Mouse (Mus musculus) embryonic facial prominence, embryonic 15.5 days (tissue): ENCODE results near the gene Smarcd2. TPM values are rescaled to one million over a fixed set of nuclear protein-coding genes. Genes with fewer than 3 reads are reported as not detected.
A peak's percentile ranks its signal among the peaks of the same experiment; 100 is the strongest.

Experiments
- ATAC-seq: fragments of 200-750 bp; cut with Nextera tagmentation; 2 replicates; pipeline ENCODE4 v1.8.0; 2017; ENCODE audit warnings: low read depth, moderate TSS enrichment; ENCODE audit not compliant: insufficient number of reproducible peaks, low FRiP score, low TSS enrichment
- H3K27ac ChIP-seq: fragments of 300-500 bp; sonication (generic); replicated peaks from 2 replicates; pipeline ENCODE4 v1.5.1; 2015; ENCODE audit warnings: mild to moderate bottlenecking, inconsistent platforms
- H3K27me3 ChIP-seq: fragments of 300-500 bp; sonication (generic); 2 replicates; pipeline ENCODE4 v1.6.1; 2015; ENCODE audit warnings: inconsistent platforms
- H3K36me3 ChIP-seq: fragments of 300-500 bp; sonication (generic); 2 replicates; pipeline ENCODE4 v1.6.1; 2015; ENCODE audit warnings: mild to moderate bottlenecking, inconsistent platforms
- H3K4me1 ChIP-seq: fragments of 300-500 bp; sonication (generic); 2 replicates; pipeline ENCODE4 v1.6.1; 2015; ENCODE audit warnings: inconsistent platforms
- H3K4me2 ChIP-seq: fragments of 300-500 bp; sonication (generic); replicated peaks from 2 replicates; pipeline ENCODE4 v1.6.1; 2015; ENCODE audit warnings: mild to moderate bottlenecking, inconsistent platforms
- H3K4me3 ChIP-seq: fragments of 300-500 bp; sonication (generic); replicated peaks from 2 replicates; pipeline ENCODE4 v1.5.1; 2015; ENCODE audit warnings: mild to moderate bottlenecking, inconsistent platforms
- H3K9ac ChIP-seq: fragments of 300-500 bp; sonication (generic); 2 replicates; pipeline ENCODE4 v1.6.1; 2015; ENCODE audit warnings: inconsistent platforms
- H3K9me3 ChIP-seq: fragments of 300-500 bp; sonication (generic); replicated peaks from 2 replicates; pipeline ENCODE4 v1.6.1; 2016; ENCODE audit warnings: inconsistent platforms
- WGBS: fragments of 180-500 bp; shearing (Covaris S2); methylation state at CpG from one replicate; pipeline ENCODE4 v1.1.7; 2015; 5-methylcytosine and 5-hydroxymethylcytosine counted together
- polyA plus RNA-seq: library from polyadenylated mRNA; unstranded; fragments of >200 nt; fragmentation: Nextera tagmentation; extraction: Ambion mirVana; gene quantifications from 2 replicates; pipeline ENCODE4 v1.2.1, GENCODE M21; 2015

Smarcd2 gene
- 120 TPM in 2 replicates for polyA plus RNA-seq

DNA sequence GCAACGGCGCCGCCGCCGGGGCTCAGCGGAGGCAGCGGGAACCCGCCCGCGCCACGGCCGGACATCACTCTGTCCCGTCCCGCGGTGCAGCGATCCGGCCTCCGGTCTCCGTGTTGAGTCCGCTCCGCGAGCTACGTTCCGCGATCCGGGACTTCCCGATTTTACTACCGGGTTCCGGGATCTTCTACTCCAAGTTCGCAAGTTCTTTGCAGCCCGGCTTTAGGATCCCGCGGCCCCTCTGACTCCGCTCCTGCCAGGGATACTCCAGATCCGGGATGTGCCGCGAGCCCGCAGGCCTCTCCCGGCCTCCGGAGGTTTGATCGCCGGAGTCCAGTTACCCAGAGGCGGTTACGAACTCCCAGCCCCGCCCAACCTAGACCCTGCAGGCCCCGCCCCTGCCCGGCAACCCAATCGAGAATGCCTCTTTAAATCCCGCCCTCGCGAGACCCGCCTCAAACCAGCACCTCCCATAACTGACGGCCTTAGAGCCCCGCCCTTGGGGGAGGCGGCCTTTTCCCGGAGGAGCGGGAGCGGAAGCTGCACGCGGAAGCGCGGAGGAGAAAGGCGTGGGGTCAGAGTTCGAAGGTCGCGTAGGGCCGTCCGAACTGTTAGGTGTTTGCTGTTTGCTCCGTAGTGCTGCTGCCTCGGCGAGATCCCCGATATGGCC, at the start of gene Smarcd2:
Gene Smarcd2, minus strand, starts transcription at position 329 of the 667 bp plus-strand sequence.
- peak; percentile 91 for ATAC-seq
- WGBS = under 1% methylated on average over 66 of the region's 72 CpGs
- H3K9me3 ChIP-seq = no peaks in the 10 kb centered on the region
- peak within 1 kb of the TSS; percentile 98 for H3K9ac ChIP-seq
- H3K4me2 ChIP-seq = peak within 1 kb of the TSS; percentile 73
- H3K27me3 ChIP-seq = no peaks in the 10 kb centered on the region
- H3K4me1 ChIP-seq = peaks cover 67% of the 10 kb centered on the region
- H3K27ac ChIP-seq = peak within 1 kb of the TSS; percentile 94
- H3K4me3 ChIP-seq = peak within 1 kb of the TSS; percentile 87
- no peaks in the 10 kb centered on the region for H3K36me3 ChIP-seq

DNA sequence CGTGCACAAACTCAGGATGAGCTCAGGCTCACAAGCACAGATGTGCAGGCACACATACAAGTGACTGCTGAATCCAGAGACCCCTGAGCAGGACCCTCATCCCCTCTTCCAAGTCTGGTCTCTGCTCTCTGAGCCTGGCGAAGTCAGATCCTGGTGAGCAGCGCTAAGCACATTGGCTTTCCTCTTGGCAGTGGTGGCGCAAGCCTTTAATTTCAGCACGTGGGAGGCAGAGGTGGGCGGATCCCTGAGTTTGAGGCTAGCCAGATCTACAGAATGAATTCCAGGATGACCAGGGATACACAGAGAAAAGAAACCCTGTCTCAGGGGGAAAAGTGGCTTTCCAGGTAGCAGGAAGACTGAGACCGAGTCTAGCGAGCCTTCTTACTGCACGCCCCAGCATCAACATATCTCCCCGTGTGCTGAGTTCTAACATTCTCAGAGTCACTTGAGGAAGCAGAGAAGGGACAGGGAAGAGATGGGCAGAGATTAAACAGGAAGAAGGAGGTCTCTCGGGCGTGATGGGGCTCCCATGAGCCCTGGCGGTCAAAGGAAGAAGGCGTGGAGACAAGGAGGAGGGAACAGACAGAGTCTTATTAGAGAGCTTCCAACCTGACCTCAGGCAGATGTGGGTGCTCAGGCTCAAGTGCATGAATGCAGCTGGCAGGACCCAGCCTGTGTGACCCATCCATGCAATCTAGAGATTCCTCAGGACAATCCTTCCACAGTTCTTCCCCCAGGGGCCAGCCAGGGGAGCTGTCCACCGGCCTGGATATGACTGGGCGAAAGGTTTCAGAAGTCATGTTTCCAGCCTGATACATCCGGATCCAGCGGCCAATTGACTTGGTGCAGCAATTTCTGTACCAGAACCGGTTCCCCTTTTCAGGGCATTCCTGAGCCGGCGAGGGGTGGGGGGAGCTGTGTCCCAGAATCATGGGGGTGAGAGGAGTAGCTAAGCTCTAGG, 45.9 kb upstream of the Smarcd2 start:
- Histone ChIP-seq H3K36me3 (no peaks in the 10 kb centered on the region), H3K9ac (no peak overlapping the region), H3K4me3 (no peak overlapping the region), H3K27me3 (no peaks in the 10 kb centered on the region), H3K4me2 (no peak overlapping the region), H3K27ac (no peak overlapping the region), H3K9me3 (no peaks in the 10 kb centered on the region), H3K4me1 (peaks cover 33% of the 10 kb centered on the region; the same call in 1 of the 2 replicates)
- ATAC-seq = no peak
- 66% methylated on average over 21 of the region's 21 CpGs for WGBS

DNA sequence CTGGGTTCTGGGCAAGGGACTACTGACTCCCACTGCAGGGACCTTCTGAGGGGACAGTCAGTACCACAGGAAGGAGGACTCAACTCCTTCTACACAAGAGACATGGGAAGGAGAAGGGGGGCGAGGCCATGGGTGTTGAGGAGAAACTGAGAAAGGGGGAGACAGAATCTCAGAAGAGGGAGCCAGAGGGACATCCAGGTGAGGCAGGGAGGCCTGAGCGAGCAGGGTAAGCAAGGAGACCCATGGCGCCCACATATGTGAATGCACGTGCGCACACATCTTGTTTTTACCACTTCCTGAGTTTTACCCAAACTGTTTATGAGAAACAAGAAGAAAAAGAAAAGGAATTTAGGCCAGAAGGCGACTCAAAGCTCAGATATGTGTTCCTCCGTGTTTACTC, 45.0 kb upstream of the Smarcd2 start:
- Histone ChIP-seq H3K9ac (no peak overlapping the region), H3K9me3 (no peaks in the 10 kb centered on the region), H3K4me1 (peaks cover 40% of the 10 kb centered on the region; the same call in 1 of the 2 replicates), H3K27me3 (no peaks in the 10 kb centered on the region), H3K27ac (no peak overlapping the region), H3K4me2 (no peak overlapping the region), H3K4me3 (no peak overlapping the region), H3K36me3 (no peaks in the 10 kb centered on the region)
- 81% methylated on average over 7 of the region's 7 CpGs for WGBS
- ATAC-seq = no peak

DNA sequence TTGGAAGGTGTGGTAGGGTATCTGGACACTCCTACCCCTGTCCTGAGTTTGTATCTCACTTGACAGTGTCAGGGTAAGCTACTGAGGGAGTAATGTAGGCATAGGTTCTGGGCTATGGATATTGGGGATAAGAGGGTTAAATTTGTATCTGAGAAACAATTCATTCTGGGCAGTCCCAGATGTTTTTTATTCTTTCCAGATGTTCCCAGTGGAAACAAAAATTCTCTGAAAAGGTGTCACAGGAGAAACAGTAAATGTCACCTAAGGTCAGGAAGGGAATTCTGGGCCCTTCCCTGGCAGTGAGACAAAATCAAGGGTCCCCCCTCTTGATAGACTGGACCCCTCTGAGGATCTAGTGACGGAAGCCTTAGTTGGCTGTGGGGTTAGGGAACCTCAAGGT, 43.6 kb upstream of the Smarcd2 start:
- WGBS = 40% methylated on average over 1 of the region's 1 CpGs
- no peaks in the 10 kb centered on the region for H3K9me3 ChIP-seq
- H3K36me3 ChIP-seq = no peaks in the 10 kb centered on the region
- no peak overlapping the region for H3K4me2 ChIP-seq
- H3K27ac ChIP-seq = no peak overlapping the region
- H3K9ac ChIP-seq = no peak overlapping the region
- no peak overlapping the region for H3K4me3 ChIP-seq
- no peaks in the 10 kb centered on the region for H3K27me3 ChIP-seq
- H3K4me1 ChIP-seq = peaks cover 40% of the 10 kb centered on the region; the same call in 1 of the 2 replicates
- ATAC-seq = no peak

DNA sequence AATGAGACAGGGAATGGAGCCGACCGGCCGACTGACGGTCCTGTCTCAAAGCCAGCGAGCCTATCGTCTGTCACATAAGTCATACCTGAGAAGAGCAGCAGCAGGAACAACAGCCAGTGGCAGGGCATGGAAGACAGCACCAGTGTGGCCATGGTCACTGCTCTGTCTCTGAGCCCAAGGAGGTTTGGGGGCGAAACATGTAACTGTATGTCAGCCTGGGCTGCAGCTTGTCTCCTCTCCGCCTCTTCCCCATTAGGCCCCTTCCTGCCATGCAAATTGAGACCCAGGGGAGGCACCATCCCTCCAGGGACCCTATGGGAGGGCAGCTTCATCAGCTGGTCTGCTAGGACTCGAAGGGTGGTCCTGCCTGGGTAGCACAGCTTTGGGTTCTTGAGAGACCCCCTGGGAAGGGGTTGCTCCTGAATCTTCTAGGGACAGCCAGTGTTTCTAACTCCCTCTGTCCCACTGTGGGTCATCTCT, 41.6 kb upstream of the Smarcd2 start, which contains the start of gene Cd79b:
Gene Cd79b, minus strand, starts transcription at position 430 of the 480 bp plus-strand sequence.
- WGBS = 31% methylated on average over 9 of the region's 9 CpGs
- no peak for ATAC-seq
- H3K9ac ChIP-seq = no peak within 1 kb of the TSS
- H3K9me3 ChIP-seq = no peaks in the 10 kb centered on the region
- peaks cover 40% of the 10 kb centered on the region; the same call in 1 of the 2 replicates for H3K4me1 ChIP-seq
- H3K36me3 ChIP-seq = no peaks in the 10 kb centered on the region
- no peaks in the 10 kb centered on the region for H3K27me3 ChIP-seq
- no peak within 1 kb of the TSS for H3K4me3 ChIP-seq
- H3K27ac ChIP-seq = no peak within 1 kb of the TSS; the same call in 1 of the 2 replicates
- H3K4me2 ChIP-seq = no peak within 1 kb of the TSS

DNA sequence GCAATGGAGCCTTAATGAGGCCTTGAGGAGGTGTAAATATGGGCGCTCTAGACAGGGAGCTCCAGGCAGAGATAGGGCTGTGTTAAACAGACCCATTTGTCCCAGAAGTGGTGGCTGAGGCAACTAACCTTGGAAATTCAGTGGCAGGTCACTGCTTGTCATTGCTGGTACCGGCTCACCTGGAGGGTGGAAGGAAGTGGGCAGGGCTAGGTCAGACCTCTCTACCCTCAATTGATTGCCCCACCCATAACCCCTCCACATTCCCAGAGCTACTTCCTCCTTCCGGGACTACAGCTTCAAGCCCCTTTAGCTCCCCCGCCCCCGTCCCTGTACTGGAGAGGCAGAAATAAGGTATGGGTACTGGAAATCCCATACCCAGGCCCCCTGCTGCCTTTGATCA, 40.8 kb upstream of the Smarcd2 start:
- H3K4me3 ChIP-seq = no peak overlapping the region
- ATAC-seq = no peak
- no peak overlapping the region for H3K9ac ChIP-seq
- WGBS = 45% methylated on average over 5 of the region's 5 CpGs
- no peaks in the 10 kb centered on the region for H3K9me3 ChIP-seq
- H3K27me3 ChIP-seq = no peaks in the 10 kb centered on the region
- H3K36me3 ChIP-seq = no peaks in the 10 kb centered on the region
- H3K4me1 ChIP-seq = peaks cover 34% of the 10 kb centered on the region; the same call in 1 of the 2 replicates
- H3K27ac ChIP-seq = no peak overlapping the region
- no peak overlapping the region for H3K4me2 ChIP-seq

DNA sequence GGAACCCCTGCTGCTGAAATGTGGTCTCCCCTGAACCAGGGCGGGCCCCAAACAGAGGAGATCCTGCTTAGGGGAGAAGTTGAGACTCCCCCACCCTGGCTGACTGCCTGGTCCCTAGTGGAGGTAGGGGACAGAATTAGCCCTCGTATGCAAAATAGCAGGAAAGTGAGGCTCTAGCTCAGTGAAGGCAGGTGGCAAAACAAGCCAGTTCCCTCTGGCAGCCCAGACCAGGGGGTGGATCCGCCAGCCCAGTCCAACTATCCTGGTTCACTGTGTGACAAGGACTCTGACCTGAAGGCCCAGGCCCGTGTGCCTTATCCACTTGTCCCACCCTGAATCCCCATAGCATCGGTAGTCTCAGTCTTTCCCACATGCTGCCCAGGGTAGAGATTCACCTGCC, 37.4 kb upstream of the Smarcd2 start:
- no peaks in the 10 kb centered on the region for H3K27me3 ChIP-seq

DNA sequence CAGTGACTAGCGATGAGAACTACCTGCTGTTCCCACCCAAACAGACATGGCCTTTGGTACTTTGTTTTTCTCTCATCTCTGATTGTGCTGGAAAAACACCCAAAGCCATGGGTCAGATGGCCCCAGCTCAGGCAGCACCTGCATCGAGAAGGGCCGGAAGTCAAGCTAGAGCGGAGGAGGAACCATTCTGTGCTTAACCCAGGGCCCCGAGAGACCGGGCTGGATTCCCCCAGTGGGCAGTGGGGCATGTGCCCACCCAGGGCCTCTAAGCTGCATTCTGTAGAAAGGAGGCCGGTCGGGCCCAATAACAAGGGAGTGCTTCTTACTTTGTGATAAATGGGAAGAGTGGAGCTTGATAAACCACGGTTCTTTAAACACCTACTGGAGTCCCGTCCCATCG, 35.4 kb upstream of the Smarcd2 start:
- WGBS = 82% methylated on average over 11 of the region's 11 CpGs
- no peak overlapping the region for H3K27ac ChIP-seq
- H3K4me1 ChIP-seq = peaks cover 12% of the 10 kb centered on the region; the same call in 1 of the 2 replicates
- no peak overlapping the region for H3K4me3 ChIP-seq
- no peak overlapping the region for H3K4me2 ChIP-seq
- ATAC-seq = no peak
- no peak overlapping the region for H3K9ac ChIP-seq
- H3K36me3 ChIP-seq = no peaks in the 10 kb centered on the region
- H3K27me3 ChIP-seq = no peaks in the 10 kb centered on the region
- no peaks in the 10 kb centered on the region for H3K9me3 ChIP-seq

More for the DNA sequence above, 37.4 kb upstream of the Smarcd2 start:
- Histone ChIP-seq H3K4me1 (peaks cover 28% of the 10 kb centered on the region), H3K4me2 (no peak overlapping the region), H3K9me3 (no peaks in the 10 kb centered on the region), H3K36me3 (no peaks in the 10 kb centered on the region), H3K4me3 (no peak overlapping the region), H3K9ac (no peak overlapping the region), H3K27ac (no peak overlapping the region)
- no peak for ATAC-seq
- 62% methylated on average over 5 of the region's 5 CpGs for WGBS

DNA sequence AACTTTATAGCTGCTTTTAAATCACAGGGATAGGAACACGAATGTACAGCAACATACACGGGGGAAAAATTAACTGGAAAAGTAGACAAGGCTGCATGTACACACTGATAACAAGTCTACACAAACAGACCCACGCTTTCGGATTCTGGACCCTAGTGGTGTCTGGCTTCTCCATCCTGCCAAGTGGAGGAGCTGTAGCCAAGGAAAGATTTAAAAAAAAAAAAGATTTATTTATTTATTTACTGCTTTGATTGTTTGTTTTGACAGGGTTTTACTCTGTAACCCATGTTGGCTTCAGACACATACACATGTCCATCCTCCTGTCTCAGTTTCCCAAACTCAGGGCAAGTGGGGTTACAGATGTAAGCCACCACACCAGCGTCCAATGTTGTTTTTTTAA, 34.7 kb upstream of the Smarcd2 start:
- Histone ChIP-seq H3K4me2 (no peak overlapping the region), H3K27ac (no peak overlapping the region), H3K9ac (no peak overlapping the region), H3K9me3 (no peaks in the 10 kb centered on the region), H3K4me1 (peaks cover 10% of the 10 kb centered on the region; the same call in 1 of the 2 replicates), H3K4me3 (no peak overlapping the region), H3K36me3 (no peaks in the 10 kb centered on the region), H3K27me3 (no peaks in the 10 kb centered on the region)
- ATAC-seq = no peak
- 63% methylated on average over 5 of the region's 5 CpGs for WGBS

DNA sequence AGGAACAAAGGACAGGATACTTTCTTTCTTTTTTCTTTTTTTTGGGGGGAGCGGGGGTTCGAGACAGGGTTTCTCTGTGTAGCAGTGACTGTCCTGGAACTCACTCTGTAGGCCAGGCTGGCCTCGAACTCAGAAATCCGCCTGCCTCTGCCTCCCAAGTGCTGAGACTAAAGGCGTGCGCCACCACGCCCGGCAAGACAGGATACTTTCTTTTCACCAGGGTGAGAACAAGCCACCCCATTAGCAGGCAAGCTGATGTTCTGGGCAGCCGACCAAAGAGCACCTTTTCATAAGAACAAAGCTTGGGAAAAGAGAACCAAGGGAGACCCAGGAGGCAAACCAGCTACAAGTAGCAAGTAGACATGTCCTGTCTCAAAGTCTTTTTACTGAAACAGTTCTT, 34.0 kb upstream of the Smarcd2 start:
- H3K36me3 ChIP-seq = no peaks in the 10 kb centered on the region
- peaks cover 10% of the 10 kb centered on the region; the same call in 1 of the 2 replicates for H3K4me1 ChIP-seq
- H3K4me2 ChIP-seq = no peak overlapping the region
- H3K4me3 ChIP-seq = no peak overlapping the region
- H3K9ac ChIP-seq = no peak overlapping the region
- 86% methylated on average over 9 of the region's 9 CpGs for WGBS
- no peaks in the 10 kb centered on the region for H3K27me3 ChIP-seq
- H3K9me3 ChIP-seq = no peaks in the 10 kb centered on the region
- no peak for ATAC-seq
- no peak overlapping the region for H3K27ac ChIP-seq

DNA sequence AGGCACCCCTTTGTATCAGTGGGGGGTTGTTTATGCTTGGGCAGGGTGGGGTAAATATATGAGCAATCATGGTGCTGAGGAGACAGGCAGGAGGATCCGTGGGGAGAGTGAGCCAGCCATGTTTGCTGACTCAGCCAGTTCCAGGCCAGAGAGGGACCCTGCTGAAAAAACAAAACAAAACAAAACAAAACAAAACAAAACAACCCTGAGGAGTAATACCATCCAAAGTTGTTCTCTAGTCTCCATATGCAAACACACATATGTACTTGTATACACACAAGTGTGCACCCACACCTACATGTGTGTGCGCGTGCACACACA, 33.3 kb upstream of the Smarcd2 start:
- Histone ChIP-seq H3K4me3 (no peak overlapping the region), H3K27ac (no peak overlapping the region), H3K9me3 (no peaks in the 10 kb centered on the region), H3K4me1 (peaks cover 10% of the 10 kb centered on the region; the same call in 1 of the 2 replicates), H3K36me3 (no peaks in the 10 kb centered on the region), H3K9ac (no peak overlapping the region), H3K4me2 (no peak overlapping the region), H3K27me3 (no peaks in the 10 kb centered on the region)
- WGBS = 79% methylated on average over 3 of the region's 3 CpGs
- ATAC-seq = no peak
